Mouse (Mus musculus): ENCODE measurements at regions not wholly inside any gene's neighbourhood (a gene's known extent, or its start where the extent isn't known, plus 50 kb on each side); places are given as distances from the start of the nearest gene placed in this dataset.

DNA sequence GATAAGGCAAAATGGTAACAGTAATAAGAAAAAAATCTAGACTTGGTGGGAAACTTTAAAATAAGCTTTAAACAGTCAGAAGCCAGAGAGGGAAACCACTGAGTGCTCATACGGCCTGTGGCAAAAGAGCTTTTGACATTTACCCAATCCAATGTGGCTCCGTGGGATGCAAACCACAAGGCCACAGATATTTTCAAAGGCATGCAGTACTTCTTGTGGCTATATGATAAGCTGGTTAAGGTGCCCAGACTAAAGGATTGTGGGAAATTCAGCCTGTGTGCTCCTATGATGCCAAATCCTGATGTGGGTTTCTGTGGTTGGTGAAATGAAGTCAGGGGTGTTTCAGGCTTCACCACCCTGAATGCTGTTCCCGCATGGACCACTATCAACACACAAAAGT lies 355.8 kb downstream of the Sorl1 start:
- intact Hi-C loops (cut with DNase I), result no loop called here

DNA sequence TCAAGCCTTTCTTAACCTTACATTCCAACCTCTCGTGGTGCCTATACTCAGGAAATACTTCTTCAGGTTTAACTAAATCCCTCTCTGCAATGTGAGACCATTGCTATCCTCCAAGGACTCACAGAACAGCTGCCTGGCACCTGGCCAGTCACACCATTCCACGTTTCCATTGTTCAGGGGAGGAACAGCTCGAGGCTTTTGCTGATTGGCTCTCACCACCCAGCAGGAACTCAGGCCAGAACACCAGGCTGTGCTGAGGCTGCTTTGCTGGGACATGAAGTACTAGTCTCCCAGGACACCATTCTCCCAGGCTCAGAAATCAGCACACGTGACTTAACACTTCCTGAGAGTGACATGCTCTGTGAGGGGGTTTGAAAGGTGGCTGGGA lies 357.6 kb downstream of the Sorl1 start:
- intact Hi-C loops (cut with DNase I), result no loop called here

- intact Hi-C loops (cut with DNase I), result no loop called here
Observed at GRCm38 (mm10) chr9:41765816-41766532, 358.1 kb downstream of the Sorl1 start.

GRCm38 (mm10) chr9:41761050-41761576 lies 363.0 kb downstream of the Sorl1 start:
- intact Hi-C loops (cut with DNase I), result no loop called here

GRCm38 (mm10) chr9:41754434-41755002 lies 369.6 kb downstream of the Sorl1 start:
- intact Hi-C loops (cut with DNase I), result no loop called here

GRCm38 (mm10) chr9:41745979-41746647 lies 378.0 kb downstream of the Sorl1 start:
- intact Hi-C loops (cut with DNase I), result no loop called here

DNA sequence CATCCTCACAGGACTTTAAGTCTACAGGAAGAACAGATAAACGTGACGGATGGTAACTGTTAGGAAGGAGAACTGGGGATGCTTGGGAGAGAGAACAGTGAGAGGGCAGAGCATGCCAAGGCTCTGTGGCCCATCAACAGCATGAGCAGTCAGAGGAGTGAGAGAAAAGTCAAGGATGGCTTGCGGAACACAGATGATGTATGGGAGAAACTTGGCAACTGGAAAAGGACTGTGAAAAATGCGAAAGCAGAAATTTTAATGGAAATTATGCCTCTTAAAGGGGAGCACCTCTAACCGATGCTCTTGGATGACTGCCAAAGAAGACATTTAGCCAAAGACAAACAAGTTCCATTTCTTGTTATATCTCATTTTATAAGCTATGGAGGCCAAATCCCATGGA lies 382.6 kb downstream of the Sorl1 start:
- intact Hi-C loops (cut with DNase I), result no loop called here

GRCm38 (mm10) chr9:41740536-41740935 lies 383.6 kb downstream of the Sorl1 start:
- intact Hi-C loops (cut with DNase I), result no loop called here

DNA sequence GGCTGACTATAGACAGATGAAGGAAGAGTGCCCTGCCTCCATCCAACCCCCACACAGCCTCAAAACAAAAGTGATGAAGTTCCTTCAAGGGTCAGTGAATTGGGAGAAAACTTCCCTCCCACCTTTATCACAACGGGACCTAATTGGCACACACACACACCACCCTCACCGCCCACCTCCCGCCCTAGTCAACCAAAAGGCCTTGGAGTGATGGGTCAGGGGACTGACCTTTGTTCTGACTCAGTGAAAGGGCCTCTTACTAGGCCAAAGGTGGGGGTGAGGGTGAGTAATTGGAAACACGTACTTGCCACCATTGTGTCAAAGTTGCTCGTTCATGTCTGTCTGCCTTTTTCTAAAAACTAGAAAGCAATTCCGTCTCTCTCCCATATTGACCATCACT lies 386.4 kb downstream of the Sorl1 start:
- intact Hi-C loops (cut with DNase I), result loop anchor here (10.0 kb wide), 1 partner anchor 207 kb away; no protein-coding TSS in a partner anchor

- intact Hi-C loops (cut with DNase I), result loop anchor here (10.0 kb wide), 1 partner anchor 208 kb away; no protein-coding TSS in a partner anchor
Observed at GRCm38 (mm10) chr9:41736881-41737280, 387.2 kb downstream of the Sorl1 start.

DNA sequence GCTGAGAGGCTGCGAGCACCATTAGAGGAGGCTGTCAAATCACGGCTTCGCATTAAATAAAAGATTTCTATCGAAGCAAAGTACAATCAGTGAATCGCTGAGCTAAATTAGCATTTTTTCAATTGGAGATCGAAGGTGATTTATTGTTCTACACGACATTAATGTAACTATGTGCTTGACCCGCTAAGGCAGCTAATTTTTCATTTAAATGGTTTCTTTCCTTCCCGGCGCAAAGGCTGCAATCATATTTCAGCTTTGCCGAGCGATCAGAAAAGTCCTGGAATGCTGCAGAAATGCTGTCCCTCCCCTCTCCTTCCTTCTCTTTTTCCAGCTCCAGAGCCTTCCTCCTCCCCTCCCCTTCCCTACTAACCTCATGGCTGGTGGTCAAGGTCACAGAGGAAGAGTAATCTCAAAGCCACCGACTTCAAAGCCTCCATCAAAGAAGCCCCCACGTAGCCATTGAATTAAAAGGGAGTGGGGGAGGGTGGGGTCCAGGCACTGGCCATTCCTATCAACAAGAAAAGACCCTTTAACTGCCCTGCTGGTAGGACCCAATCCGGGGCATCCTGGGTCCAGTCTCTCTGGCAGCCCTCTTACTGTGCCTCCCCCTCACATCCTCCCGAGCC lies 387.8 kb downstream of the Sorl1 start:
- intact Hi-C loops (cut with DNase I), result loop anchor here (10.0 kb wide), 1 partner anchor 208 kb away; no protein-coding TSS in a partner anchor

GRCm38 (mm10) chr9:41735448-41736233 lies 388.5 kb downstream of the Sorl1 start:
- intact Hi-C loops (cut with DNase I), result loop anchor here (10.0 kb wide), 1 partner anchor 209 kb away; no protein-coding TSS in a partner anchor

GRCm38 (mm10) chr9:41734925-41735447 lies 389.1 kb downstream of the Sorl1 start:
- intact Hi-C loops (cut with DNase I), result loop anchor here (10.0 kb wide), 1 partner anchor 210 kb away; no protein-coding TSS in a partner anchor

DNA sequence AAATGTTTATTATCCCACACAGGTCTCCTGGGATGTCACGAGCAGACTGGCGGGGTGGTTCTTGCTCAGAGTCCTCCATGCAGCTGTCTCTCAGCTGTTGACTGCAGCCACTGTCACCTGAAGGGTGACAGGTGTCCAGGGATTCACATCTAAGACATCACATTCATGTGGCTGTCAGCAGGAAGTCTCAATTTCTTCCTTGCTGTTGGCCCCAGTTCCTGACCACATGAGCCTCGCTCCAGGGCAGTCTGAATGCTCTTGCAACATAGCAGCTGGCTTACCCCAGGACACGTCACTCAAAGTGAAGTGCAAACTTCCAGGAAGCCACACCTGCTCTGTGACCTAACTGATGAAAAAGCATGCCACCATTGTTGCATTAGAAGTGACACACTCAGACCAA lies 402.5 kb downstream of the Sorl1 start:
- intact Hi-C loops (cut with DNase I), result no loop called here

GRCm38 (mm10) chr9:41715231-41715630 lies 408.9 kb downstream of the Sorl1 start:
- intact Hi-C loops (cut with DNase I), result no loop called here

DNA sequence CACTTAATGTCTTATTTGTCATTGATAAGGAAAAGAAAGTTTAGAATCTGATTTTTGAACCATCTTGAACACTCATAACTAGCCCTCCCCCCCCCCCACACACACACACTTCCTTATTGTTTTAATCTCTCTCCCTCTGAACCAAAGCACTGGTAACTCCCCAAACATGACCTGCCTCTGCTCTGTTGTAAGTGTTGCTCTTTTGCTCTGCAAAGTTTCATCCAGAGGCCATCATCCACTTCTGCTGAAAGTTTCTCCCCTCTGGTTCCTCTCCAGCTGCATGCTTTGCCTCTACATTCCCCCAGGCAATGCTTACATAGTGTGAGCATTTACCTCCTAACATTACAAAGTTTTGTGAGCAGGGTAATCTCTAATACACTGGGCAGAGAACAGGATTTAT lies 418.1 kb downstream of the Sorl1 start:
- intact Hi-C loops (cut with DNase I), result no loop called here

- intact Hi-C loops (cut with DNase I), result no loop called here
Observed at GRCm38 (mm10) chr9:41705461-41705903, 418.6 kb downstream of the Sorl1 start.

DNA sequence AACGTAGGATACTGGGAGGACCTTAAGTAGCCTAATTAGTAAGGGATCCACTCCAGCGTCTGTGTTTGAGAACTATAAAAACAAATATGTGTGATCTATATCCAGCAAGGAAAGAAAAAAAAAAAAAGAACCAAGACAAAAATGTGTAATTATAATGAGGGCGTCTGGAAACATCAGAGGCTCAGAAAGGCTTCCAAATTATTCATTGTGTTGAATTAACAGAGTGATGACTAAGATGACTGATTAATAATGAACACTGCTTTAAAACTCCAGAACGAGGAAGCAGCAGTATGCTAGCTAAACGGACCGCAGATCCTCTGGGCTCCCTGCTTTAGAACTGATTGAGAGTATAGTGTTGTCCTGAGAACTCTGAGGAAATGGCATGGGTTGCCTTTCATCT lies 421.0 kb downstream of the Sorl1 start:
- intact Hi-C loops (cut with DNase I), result no loop called here

DNA sequence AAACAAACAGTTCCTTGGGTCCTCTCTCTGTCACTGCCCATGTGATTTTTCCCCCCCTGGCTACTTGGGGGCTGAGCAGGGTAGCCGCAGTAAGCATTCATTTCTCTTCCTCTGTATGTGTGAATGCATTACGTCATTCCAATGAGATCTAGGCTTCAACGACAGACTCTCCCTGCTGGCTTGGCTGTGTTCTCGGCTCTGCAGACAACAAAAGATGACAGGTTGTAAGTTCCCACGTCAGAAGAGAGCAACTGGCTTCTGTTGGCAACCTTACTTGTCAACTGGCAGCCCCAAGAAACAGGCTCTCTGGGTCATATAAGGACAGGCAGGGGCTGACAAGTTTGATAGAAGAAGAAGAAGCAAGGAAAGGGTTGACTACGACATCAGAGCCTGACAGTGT lies 423.4 kb downstream of the Sorl1 start:
- intact Hi-C loops (cut with DNase I), result no loop called here

- intact Hi-C loops (cut with DNase I), result no loop called here
Observed at GRCm38 (mm10) chr9:41699031-41699430, 425.1 kb downstream of the Sorl1 start.
